Mouse (Mus musculus): ENCODE measurements around the gene Mex3d.

Mex3d gene

DNA sequence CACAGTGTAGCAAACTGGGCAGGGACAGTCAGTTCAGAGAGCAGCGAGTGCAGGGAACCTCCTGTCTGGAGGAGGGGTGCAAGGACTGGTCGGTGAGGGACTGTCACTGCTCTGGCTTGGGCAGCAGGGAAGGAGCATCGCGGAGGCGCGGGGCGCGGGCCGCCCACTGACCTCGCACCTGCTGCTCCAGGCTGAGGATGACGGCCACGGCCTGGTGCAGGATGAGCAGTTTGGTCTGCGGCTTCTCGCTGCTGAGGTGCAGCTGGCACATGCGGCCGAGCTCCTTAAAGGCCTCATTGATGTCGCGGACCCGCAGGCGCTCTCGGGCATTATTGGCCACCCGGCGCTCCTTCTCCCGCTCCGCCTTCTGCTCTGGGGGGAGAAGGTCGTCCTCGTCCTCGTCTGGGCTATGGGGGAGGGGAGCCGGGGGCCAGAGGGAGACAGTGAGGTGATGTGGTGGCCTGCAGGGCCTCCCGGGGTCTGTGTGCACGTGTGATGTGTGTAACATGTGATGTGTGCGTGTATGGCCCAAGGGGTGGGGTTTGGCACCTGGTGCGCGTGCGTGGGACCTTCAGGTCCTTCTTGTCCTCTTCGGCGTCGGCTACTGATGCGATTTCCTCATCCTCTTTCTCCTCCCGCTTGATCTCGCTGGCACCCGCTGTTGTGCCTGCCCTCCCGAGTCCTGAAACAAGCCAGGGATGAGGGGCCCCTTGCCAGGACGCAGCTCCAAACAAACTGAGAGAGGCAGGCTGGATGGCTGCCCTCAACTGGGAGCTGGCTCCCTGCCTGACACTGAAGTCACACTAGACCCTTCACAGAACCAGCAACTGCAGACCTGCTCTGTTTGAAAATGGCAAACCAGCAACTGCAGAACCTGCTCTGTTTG lies 25.4 kb upstream of the Mex3d start:
- DNase-seq (ENCODE audit: low spot score) = no peak

DNA sequence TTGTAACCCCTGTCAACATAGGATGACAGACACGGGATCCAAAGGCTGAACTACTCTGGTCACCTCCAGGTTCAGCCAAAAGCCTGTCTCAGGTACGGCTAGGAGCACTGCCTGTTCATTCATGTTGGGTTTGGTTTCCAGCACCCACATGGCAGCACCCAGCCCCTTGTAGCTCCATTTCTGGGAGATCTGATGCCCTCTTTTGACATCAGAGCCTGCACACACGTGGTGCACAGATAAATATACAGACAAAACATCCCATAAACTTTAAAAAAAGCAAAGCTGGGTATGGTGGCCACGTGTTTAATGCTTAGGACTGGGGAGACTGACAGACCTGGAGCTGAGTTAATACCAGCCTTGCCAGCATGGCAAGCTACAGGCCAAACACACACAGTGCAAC lies 20.5 kb upstream of the Mex3d start:
- no peak for DNase-seq (ENCODE audit: low spot score)

DNA sequence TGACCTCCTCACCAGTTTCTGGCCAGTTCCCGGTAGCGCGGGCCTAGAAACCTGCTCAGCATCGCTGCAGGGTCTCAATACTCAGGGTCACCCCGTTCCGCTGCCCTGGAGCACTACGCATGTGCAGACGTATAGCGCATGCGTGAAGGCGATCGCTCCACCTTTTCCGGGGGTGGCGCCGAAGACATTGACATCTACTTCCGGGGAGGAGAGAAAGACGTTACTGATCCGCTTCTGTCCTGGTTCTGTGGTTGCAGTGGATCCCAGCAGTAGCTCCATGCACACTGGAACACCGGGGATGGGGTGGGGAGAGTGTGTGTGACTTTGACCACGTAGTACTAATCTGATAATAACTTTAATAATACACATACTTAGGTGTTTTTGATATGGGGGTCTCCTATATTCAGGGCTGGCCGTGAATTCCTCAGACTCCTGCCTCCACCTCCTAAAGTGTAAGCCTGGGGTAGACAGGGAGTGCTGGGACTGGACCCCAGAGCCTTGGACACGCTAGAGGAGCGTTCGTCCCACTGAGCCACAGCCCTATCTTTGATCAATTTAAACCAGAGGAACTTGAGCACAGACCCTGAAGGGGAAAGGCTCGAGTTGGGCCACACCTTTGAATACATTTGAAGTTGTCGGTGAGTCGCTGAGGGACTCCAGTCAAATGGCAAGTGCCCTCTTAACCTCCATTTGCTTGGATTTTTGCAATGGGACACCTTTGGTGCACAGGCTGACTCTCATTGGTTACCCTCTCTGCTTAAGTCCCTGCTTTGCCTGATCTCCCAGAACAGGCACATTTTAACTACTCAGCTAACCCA lies 19.4 kb upstream of the Mex3d start, which contains the start of gene Uqcr11:
Gene Uqcr11 (minus strand): TSS at position 147 of the 818 bp plus-strand sequence.
- DNase-seq (ENCODE audit: low spot score) = peak; percentile 88

DNA sequence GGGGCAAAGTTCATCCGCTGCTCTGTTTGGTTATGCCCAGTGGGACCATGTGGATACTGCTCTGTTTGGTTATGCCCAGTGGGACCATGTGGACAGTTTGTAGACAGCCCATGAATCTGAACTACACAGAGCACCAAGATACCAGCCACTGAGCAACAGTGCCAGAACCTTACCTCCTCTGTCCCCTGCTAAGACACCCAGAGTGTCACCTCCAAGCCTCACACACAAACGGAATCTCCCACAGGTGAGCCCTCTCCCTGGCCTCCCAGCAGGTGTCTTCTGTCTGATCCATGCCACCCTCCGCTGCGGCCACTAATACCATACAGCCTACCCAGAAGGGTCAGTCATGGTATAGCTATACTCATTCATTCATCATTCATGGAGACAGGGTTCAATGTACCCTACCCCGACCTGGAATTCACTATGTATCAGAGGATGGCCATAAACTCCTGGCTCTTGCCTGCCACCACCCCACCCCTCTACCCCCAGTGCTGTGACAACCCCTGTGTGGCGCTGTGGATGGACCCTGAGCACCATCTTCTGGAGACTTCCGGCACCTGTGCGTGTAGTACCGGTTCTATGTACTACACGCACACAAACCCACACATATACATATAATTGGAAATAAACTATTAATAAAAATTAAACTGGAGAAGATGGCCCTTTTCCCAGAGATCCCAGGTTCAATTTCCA lies 18.2 kb upstream of the Mex3d start:
- DNase-seq (ENCODE audit: low spot score) = no peak

DNA sequence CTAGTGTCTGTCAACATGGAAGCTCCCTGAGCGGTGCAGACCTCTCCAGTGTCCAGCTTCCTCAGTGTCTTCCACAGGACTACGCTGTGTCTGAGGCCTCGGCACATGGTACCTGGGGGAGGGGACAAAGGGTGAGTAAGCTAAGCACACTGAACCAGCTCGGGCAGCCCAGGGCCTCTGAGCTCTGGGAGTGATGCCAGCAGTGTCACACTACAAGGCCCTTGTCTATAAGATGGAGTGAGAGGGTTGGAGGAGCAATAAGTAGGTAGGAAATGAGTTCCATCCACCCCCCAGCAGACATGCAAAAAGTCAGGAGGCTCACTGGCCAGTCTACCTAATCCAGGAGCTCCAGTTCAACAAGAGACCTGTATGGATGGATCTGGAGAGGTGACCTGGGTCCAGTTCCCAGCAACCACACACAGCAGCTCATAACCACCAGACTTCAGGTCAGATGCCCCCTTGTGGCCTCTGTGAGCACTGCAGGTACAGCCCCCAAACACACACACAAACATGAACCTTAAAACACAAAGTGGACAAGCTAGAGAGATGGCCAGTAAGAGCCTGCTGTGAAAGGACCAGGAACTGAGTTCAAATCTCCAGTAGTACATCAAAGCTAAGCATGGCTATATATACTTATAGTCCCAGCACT lies 15.7 kb upstream of the Mex3d start:
- no peak for DNase-seq (ENCODE audit: low spot score)

DNA sequence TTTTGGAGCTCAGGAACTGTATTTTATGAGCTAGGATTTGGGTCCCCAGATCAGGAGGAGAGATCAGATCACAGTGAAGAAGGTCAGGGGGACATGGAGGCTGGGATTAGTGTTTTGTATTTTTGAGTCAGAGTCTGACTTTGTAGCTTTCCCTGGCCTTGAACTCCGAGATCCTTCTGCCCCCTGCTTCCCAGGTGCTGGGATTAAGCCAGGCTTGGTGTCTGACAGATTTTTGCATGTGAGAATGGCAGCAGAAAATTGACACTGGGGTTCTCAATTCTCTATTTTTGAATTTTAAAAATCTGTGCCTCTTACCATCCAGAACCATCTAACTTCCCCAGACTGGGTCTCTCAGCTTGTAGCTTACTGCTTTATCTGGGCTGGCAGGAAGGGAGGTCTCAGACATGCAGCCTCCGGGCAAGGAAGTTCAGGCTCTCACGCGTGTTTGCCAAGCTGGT lies 13.3 kb upstream of the Mex3d start:
- DNase-seq (ENCODE audit: low spot score) = no peak

DNA sequence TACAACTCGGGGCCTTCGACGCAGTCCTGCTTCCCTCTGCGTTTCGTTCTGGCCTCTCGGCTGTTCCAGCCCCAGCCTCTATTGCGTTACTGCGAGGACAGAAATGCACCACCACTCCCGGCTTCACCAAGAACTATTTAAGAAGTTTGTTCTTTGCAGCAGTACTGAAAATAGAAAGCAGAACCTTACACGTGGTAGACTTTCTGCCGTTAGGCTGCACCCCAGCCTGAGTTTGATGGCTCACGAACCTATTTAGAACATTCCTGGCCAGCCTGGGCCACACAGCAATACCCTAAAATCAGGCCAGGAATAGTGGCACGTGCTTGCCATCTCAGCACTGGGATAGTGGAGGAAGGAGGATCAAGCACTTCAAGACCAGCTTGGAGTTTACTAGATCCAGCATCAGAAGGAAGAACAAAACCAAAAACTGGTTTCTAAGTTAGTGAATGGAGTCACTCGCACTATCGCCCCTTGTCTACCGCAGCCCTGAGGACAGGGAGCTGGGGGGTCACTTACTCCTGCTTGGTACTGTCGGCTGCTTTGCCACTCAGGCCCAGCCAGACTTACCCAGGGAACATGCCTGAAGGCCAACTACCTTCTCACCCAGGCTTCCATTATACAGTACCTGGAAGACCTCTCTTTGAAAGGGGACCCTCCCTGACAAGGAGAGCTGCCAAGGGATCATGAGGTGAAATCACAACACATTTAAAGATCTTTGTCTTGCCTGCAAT lies 12.7 kb upstream of the Mex3d start:
- no peak for DNase-seq (ENCODE audit: low spot score)

DNA sequence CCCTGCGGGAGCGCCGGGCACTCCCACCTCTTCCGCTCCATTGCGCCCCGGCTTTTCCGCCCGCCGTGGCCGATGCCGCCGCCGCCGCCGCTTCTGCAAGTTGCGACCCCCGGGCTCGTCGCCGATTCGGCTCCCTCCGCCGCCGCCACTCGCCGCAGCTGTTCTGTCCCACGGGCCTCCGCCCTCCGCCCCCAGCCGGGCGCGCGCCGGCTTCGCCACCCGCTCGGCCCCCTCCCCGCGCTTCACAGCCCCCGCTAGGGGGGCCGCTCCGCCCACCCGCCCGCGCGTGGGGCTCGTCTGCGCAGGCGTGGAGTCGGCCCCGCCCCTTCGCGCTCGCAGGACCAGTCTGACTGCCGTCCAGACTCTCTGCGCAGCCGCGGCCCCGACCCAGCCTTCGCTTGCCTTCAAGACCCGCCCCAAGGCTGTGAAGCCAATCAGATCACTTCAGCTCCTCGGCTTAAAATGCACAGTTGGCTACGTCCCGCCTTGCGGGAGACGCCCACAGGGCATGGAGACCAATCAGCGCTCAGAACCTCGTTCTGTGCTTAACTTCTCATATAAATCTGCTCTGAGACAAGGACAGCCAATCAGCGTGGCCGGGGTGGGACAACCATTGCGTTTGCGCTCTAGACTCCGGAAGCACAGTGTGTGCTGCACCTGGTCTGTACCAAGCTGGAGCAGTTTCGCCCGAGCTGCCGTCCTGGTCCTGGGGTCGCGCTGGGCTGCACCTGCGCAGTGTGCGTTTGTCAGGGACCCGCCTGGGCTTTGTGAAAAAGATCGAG lies 11.9 kb upstream of the Mex3d start, which contains the start of gene Mbd3:
Gene Mbd3 (minus strand): TSS at position 360 of the 782 bp plus-strand sequence.
- DNase-seq (ENCODE audit: low spot score) = peak; percentile 99

DNA sequence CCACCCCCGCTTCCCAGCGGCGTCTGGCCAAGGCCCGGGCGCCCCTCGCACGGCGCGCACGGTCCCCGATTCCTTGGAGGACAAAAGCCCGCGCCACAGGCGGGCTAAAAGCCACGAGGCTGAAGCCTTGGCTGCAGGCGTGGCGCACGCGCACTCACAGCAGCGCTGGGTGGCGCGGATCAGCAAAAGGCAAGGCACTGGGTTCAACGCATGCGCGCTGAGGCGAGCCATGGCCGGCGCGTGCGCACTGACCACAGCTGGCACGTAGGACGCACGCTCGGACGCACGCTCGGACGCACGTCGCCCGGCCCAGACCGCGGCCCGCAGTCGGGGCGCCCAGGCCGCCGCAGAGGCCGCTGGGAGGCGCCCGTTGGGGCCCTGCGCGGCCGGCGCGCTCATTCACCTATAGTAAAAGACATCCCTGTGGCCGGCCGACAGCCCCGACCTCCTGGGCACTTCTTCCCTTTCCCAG lies 11.3 kb upstream of the Mex3d start:
- DNase-seq (ENCODE audit: low spot score) = peak; percentile 98

DNA sequence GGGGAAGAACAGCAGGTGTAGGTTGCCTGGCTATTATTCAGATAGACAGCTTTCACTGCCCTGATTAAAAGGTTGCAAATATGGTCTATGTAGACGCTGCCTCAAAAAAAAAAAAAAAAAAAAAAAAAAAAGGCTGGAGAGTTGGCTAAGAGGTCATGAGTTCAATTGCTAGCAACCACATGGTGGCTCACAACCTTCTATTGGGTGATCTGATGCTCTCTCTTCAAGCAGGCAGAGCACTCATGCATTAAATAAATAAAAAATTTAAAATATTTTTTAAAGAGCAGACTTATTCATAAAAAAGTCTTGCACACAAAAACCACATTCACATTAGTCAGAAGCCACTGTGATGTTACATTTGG lies 10.7 kb upstream of the Mex3d start:
- no peak for DNase-seq (ENCODE audit: low spot score)

DNA sequence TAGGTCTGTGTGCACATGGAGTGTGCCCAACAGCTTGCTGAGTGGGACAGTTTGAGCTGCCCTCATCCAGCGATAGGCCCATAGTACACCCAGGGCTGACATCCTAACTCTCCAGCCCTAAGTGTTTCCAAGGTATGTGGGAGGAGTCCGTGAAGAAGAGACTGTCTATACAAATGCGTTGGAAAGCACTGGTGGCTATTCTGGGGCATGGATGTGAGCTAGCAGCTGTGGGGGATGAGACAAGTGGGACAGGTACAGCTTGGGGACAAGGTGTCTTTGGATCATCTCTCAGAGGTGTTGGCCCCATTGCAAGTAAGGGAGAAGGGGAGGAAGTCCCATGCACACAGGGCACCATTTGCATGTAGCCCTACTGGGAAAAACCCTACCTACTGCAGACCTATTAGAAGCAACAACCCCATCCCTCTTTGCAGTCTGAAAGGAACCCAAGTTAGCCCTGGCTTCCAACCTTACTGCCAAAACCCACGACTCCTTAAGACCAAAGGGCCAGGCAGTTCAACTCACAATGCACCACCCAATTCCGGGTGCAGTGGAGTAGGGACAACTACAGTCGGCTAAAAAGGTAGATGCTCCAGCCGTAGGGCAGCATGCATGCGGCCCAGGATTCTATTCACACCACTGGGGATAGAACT lies 10.2 kb upstream of the Mex3d start:
- no peak for DNase-seq (ENCODE audit: low spot score)

DNA sequence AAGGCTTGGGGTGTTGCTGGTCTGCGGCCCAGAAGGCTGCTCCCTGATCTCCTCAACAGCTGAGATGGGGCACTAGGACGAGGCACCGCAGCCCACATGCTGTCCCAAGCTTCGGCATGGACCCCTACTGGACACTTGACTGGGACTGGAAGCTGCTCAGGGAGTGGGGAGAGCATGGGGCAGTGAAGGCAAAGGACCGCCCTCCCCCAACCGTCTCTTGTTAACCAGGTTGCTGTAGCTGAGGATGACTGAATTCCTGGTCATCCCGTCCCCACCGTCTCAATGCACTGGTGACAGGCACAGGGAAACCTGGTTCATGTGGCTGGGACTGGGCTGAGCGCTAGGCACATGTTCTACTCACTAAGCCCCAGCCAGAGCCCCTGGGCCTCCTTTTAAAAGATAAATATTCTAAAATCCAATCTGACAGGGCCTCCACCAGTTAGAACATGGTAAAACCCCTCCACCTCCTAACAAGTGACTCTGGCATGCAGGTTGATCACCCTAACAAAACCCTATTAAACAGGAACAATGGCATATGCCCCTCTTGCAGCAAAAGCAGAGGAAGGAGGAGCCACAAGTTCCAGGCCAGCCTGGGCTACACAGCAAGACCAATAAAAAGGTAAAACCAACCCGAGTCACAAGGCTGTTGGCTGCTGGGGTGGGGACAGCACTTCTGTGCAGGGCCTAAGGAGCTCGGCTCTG lies 9.5 kb upstream of the Mex3d start:
- no peak for DNase-seq (ENCODE audit: low spot score)

DNA sequence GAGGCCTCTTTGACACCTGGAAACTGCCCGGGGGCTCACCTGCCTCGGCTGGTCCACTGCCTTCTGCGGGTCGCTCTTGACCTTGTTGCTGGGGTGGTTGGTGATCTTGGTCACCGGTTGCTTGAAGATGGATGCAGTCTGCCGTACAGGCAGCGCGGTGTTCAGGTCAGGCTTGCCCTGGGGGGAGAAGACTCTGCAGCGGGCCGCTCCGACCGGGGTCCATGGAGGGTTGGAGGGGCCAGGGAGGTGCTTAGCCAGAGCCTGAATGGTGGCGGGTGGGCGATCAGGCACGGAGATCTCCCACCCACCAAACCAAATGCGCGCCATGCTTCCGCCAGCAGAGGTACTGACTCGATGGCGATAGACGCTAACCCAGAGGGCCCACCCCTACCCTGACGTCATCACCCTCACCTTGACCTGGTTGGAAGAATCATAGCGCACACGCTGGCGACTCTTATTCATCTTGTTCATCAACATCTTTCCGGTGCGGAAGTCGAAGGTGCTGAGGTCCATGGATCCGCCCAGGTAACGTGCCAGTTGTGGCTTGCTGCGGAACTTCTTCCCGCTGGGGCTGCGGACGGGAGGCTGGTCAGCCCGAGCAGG lies 7.7 kb upstream of the Mex3d start:
- DNase-seq (ENCODE audit: low spot score) = no peak

DNA sequence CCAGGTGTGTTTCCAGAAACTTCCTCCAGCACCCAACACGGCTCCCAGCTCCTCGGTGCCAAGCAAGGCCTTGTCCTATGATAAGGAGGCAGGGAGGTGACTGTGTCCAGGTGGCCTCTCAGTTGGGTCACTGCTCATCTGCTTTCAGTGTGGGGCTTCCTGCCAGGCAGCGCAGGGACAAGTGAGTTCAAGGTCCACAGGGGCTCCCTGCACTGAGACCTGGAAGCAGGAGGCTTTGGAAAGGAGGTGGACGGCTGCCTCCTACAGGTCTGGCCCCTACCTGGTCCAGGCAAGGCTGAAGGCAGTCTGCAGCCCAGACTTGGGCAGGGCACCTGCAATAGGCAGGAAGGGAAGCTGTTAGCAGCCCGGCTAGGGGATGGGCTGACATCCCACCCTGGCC lies 5.2 kb upstream of the Mex3d start:
- no peak for DNase-seq (ENCODE audit: low spot score)

DNA sequence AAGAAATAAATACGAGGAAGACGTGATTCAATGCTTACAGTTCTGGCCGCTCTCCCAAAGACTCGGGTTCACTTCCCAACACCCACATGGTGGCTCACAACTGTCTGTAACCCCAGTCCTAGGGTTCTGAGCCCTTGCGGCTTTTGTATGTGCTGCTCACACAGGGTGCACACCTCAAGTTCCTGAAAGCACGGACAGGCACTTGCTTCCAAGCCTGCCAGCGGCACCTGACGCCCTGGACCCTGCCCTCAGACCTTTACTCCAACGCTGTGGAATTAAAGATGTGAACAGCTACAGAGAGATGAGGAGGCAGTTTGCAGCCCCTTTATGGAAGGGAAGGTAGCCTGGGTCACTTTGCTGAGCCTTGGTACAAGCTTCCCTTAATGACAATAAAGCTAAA lies 3.2 kb upstream of the Mex3d start:
- DNase-seq (ENCODE audit: low spot score) = no peak

DNA sequence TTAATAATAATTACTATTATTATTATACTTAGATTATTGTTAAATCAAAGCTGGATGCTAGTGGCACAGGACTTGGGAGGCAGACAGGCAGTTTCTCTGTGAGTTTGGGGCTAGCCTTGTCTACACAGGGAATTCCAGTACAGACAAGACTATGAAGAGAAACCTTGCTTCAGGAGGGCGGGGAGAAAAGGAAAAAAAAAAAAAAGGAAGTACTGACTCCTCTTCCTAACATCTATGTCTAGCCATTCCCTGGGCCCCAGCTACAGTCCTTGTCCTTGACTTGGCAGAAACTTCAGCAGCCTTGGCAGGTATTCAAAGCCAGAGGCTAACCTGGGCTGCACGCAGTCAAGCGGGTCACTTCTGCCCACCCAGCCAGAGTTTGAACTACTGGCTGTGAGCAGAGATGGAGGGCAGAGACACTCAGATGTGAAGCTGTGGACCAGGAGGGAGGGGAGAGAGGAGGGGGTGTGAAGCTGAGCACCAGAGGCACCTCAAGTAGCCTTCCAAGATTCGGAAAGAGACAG lies 1.8 kb upstream of the Mex3d start:
- no peak for DNase-seq (ENCODE audit: low spot score)

DNA sequence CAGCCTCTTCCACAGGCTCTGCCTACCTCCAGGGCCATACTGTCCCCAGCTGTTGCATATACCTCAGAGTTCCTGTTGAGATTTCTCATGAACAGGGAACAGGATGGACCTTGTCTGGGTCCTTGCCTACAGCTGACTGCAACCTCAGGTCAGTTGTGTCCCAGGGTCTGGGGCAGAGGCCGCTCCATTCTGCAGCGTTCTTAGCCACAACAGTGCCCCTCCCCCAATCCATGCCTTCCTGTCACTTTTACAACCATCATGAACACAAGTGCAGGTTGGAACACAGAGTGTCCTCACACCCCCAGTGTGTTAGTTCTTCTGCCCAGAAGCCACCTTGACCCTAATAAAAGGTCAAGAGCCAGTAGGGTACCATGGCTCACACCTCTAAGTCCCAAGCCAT lies 1.3 kb upstream of the Mex3d start:
- no peak for DNase-seq (ENCODE audit: low spot score)

DNA sequence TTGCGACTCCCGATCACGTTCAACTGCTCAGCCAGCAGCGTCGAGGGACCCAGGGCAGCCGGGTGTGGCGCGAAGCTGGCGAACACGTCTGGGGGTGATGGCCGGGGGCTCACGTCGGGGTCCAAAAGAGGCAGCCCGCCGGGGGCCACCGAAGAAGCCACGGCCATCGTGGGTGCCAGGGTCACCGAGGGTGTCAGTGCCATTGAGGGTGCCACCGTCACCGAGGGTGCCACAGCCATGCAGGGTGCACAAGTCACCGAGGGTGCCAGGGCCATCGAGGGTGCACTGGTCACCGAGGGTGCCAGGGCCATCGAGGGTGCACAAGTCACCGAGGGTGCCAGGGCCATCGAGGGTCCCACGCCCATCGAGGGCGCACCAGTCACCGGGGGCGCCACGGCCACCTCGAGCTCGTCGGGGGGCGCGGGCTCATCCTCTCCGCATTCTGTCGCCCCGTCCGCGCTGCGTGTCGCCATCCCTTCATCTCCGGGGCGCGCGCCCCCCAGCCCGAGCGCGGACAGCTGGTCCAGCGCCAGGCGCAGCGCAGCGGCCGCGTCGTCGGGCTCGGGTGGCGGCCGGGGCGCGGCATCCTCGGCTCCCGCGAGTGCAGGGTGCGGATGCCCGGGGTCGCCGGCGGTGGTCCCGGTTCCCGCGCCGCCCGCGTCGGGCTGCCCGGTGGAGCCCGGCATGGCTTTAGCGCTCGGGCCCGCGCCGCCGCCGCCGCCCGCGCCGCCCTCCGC lies 556 bp downstream of the Mex3d start:
- DNase-seq (ENCODE audit: low spot score) = no peak

Data from urinary bladder, postnatal 25 days (tissue).